In genomic region chr9:48814881-48815495, GRCm38 (mm10) we compare ENCODE assay signal across 15 mouse cellular contexts. TPM values are rescaled to one million over a fixed set of nuclear protein-coding genes. Genes with fewer than 3 reads are reported as not detected.
DNase-seq lines count a peak whose midpoint lies in the region; ATAC-seq lines count a peak whose summit lies in the region.
"Had no signal": no experiment of that assay in that cellular context is flagged by ENCODE, and none has a peak within 500 bp of the region (broad histone marks: within the 10 kb centered on the region; RNA-seq: fewer than 3 reads in every experiment).

No protein-coding gene starts in this region.

- 0 out of 2 replicates have a peak overlapping the region, but pooled peaks have one; percentile 28 for H3K9ac ChIP-seq in heart, embryonic 11.5 days (ENCODE audit: low read depth, low read length)
- peak overlapping the region; percentile 11 for H3K9ac ChIP-seq in liver, embryonic 11.5 days (ENCODE audit: low read depth, low read length)
- H3K9ac ChIP-seq: embryonic facial prominence, embryonic 13.5 days; neural tube, embryonic 13.5 days had no signal

- ATAC-seq in heart, embryonic 11.5 days (replicated peaks; ENCODE audit: insufficient number of reproducible peaks, low FRiP score, low TSS enrichment) = no peak
- peak; percentile 44; the same call in 1 of the 2 replicates for ATAC-seq in liver, embryonic 11.5 days (replicated peaks; ENCODE audit: low FRiP score)
- ATAC-seq in granulocyte monocyte progenitor cell, adult 5-6 weeks (replicated peaks; ENCODE audit: poor library complexity, severe bottlenecking) = 0 out of 2 replicates have a peak, but pooled peaks have one; percentile 2
- ATAC-seq: forebrain, embryonic 14.5 days had no signal

- peaks cover 11% of the 10 kb centered on the region for H3K27me3 ChIP-seq in heart, embryonic 11.5 days (ENCODE audit: control insufficient read depth, insufficient read depth, low read length)
- peaks cover 24% of the 10 kb centered on the region for H3K27me3 ChIP-seq in liver, embryonic 11.5 days (replicated peaks; ENCODE audit: control insufficient read depth, insufficient read depth, low read length)
- H3K27me3 ChIP-seq in megakaryocyte, embryonic 14.5 days (replicated peaks) = no peaks in the 10 kb centered on the region
- H3K27me3 ChIP-seq: neural tube, embryonic 13.5 days had no signal

- peaks cover 15% of the 10 kb centered on the region for H3K4me1 ChIP-seq in heart, embryonic 11.5 days (ENCODE audit: control insufficient read depth, insufficient read depth, low read length)
- peaks cover 51% of the 10 kb centered on the region for H3K4me1 ChIP-seq in liver, embryonic 11.5 days (replicated peaks; ENCODE audit: control insufficient read depth, insufficient read depth, low read length)
- H3K4me1 ChIP-seq in megakaryocyte, embryonic 14.5 days = peaks cover 100% of the 10 kb centered on the region

- DNase-seq in heart, adult 8-10 months (ENCODE audit: low spot score) = no peak
- DNase-seq in liver, embryonic 11.5 days (ENCODE audit: low spot score) = no peak
- DNase-seq in liver = no peak
- DNase-seq in thymus, postnatal 4 days = no peak
- no peak for DNase-seq in frontal cortex, postnatal 14 days (ENCODE audit: low spot score in 2 of 2)
- DNase-seq: B cell, adult 2 months; cerebellum, adult 11-12 months; retina, postnatal 1 day; thymus, adult 2 months had no signal

- H3K4me2 ChIP-seq in heart, embryonic 11.5 days = peak overlapping the region; percentile 41
- H3K4me2 ChIP-seq in liver, embryonic 11.5 days = peak overlapping the region; percentile 58
- H3K4me2 ChIP-seq: embryonic facial prominence, embryonic 13.5 days; neural tube, embryonic 13.5 days had no signal

- 73% methylated on average over 12 of the region's 12 CpGs for WGBS in heart, embryonic 11.5 days (ENCODE audit: insufficient replicate concordance)
- WGBS in liver, embryonic 11.5 days = 52% methylated on average over 12 of the region's 12 CpGs

- no peaks in the 10 kb centered on the region for H3K9me3 ChIP-seq in heart, embryonic 11.5 days (replicated peaks; ENCODE audit: control insufficient read depth, low read length)
- H3K9me3 ChIP-seq in liver, embryonic 11.5 days (ENCODE audit: control insufficient read depth, low read length) = no peaks in the 10 kb centered on the region
- no peaks in the 10 kb centered on the region for H3K9me3 ChIP-seq in megakaryocyte, embryonic 14.5 days
- H3K9me3 ChIP-seq: embryonic facial prominence, embryonic 13.5 days; neural tube, embryonic 13.5 days had no signal

- no peak overlapping the region for H3K27ac ChIP-seq in heart, embryonic 11.5 days (ENCODE audit: low read depth, low read length)
- peak overlapping the region; percentile 94 for H3K27ac ChIP-seq in liver, embryonic 11.5 days (ENCODE audit: low read depth, low read length)
- H3K27ac ChIP-seq: embryonic facial prominence, embryonic 13.5 days; neural tube, embryonic 13.5 days had no signal

- no peak overlapping the region for H3K4me3 ChIP-seq in heart, embryonic 11.5 days (ENCODE audit: low read depth, low read length)
- H3K4me3 ChIP-seq in liver, embryonic 11.5 days (ENCODE audit: low read depth, low read length) = no peak overlapping the region
- H3K4me3 ChIP-seq in megakaryocyte, embryonic 14.5 days (replicated peaks) = peak overlapping the region; percentile 86
- H3K4me3 ChIP-seq: embryonic facial prominence, embryonic 13.5 days; neural tube, embryonic 13.5 days had no signal

- H3K36me3 ChIP-seq in heart, embryonic 11.5 days (ENCODE audit: control insufficient read depth, insufficient read depth, low read length) = no peaks in the 10 kb centered on the region
- H3K36me3 ChIP-seq in liver, embryonic 11.5 days (ENCODE audit: control insufficient read depth, insufficient read depth, low read length) = no peaks in the 10 kb centered on the region
- peaks cover 17% of the 10 kb centered on the region for H3K36me3 ChIP-seq in megakaryocyte, embryonic 14.5 days (replicated peaks; ENCODE audit: low read length)
- H3K36me3 ChIP-seq: embryonic facial prominence, embryonic 13.5 days; neural tube, embryonic 13.5 days had no signal

RNA-seq across cellular contexts. Expression of gene Zbtb16, which starts 21.0 kb away (rescaled TPM):
- 0.57 and 0.75 TPM in 2 replicates for polyA plus RNA-seq in heart, embryonic 11.5 days (2014; fragmentation: Nextera tagmentation; extraction: Ambion mirVana)
- total RNA-seq in heart, adult 8-10 months (2022) = 100 to 1,000 TPM; 105 to 204 (median 152) TPM
- polyA plus RNA-seq in liver, embryonic 11.5 days (2014; fragmentation: Nextera tagmentation; extraction: Ambion mirVana) = 2.3 and 2.8 TPM in 2 replicates
- total RNA-seq in granulocyte monocyte progenitor cell, adult 5-6 weeks (2014; fragmentation: Nextera tagmentation) = 6.3 and 10.0 TPM in 2 replicates
- total RNA-seq in granulocyte monocyte progenitor cell, adult 5-6 weeks (2017) = 7.0 and 10.1 TPM in 2 replicates
- 1.00 and 1.8 TPM in 2 replicates for polyA plus RNA-seq in megakaryocyte, embryonic 14.5 days (2012; ENCODE audit: insufficient read depth, low replicate concordance)
